Mouse (Mus musculus) layer of hippocampus, adult 8-10 months (tissue): ENCODE results near the gene Coro1c. TPM values are rescaled to one million over a fixed set of nuclear protein-coding genes. Genes with fewer than 3 reads are reported as not detected.

Experiments used
- DNase-seq, 2 experiments: peaks; one replicate each; pipeline ENCODE4 v3.0.0; 2022; ENCODE audit warnings: low spot score in 2 of 2
- total RNA-seq, 4 experiments: library from RNA; stranded (reverse); gene quantifications; 2 replicates each; pipeline ENCODE4 v1.2.4; 2022

Coro1c gene
- total RNA-seq, 4 experiments from 2014 or later: 89.3 to 106 (median 94.0) TPM

DNA sequence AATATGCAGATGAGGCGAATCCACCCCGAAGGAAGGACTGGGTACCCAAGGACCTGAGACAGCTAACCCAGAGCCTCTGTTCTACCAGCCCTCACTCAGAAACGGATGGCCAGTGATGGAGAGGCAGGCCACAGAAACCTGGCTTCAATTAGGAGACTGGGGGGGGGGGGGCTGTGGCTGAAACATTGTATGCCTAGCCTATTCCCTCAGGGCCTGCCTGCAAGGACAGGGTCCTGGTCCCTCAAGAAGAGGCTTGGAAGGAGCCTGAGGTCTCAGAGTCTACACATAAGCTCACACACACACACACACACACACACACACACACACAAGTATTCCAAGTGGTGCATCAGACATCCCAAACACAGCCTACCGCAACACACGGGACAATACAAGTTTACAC, 108.9 kb downstream of the Coro1c start:
- no peak for DNase-seq

- DNase-seq: no peak
Observed at GRCm38 (mm10) chr5:113798525-113798924, 110.0 kb downstream of the Coro1c start.

DNA sequence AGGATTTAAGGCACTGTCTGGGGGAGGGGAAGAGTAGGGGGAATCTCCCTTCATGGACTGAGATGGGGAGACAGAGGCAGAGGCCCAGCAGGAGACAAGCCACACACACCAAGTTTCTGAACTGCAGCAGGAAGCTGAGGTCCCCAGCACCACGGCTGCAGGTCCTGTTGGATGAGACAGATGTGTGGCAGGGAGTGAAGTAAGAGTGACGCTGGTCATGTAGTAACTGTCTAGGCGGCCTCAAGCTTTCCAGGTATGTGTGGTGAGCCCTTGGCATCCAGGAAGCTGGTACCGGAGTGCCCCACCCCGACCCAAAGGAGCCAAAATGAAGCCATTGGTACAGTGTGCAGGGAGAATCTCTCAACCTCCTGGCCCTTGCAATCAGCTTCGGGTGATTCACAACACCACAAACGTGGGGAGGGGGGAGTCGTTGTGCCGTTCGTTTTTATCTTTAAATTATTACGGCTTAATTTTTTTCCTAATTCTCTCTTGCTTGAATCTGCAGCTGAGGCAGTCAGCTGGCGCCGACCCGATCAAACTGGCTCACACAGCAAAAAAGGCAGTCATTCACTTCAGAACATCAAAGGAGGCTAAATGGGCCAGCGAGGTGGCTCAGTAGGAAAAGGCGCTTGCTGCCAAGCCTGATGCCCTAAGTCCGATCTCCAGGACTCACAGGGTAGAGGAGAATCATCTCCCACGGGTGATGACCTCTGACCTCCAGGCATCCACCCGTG, 111.2 kb downstream of the Coro1c start:
- no peak for DNase-seq

- DNase-seq: no peak
Observed at GRCm38 (mm10) chr5:113796401-113797148, 112.0 kb downstream of the Coro1c start.

Other genes starting within 250 kb of the Coro1c start
- not detected for gene 1700069L16Rik, start 184.0 kb downstream of the Coro1c start, total RNA-seq
- 10 to 100 TPM; 12.0 to 13.2 (median 12.7) TPM for gene Ficd, start 173.0 kb downstream of the Coro1c start, total RNA-seq
- 10 to 100 TPM; 43.7 to 57.8 (median 48.9) TPM for gene Sart3, start 136.2 kb downstream of the Coro1c start, total RNA-seq
- gene Iscu, start 136.0 kb downstream of the Coro1c start, total RNA-seq: 100 to 1,000 TPM; 117 to 135 (median 126) TPM
- gene Tmem119, start 108.2 kb downstream of the Coro1c start, total RNA-seq: 10 to 100 TPM; 22.0 to 40.1 (median 31.5) TPM
- 10 to 100 TPM; 27.3 to 84.9 (median 53.7) TPM for gene Selplg, start 76.1 kb downstream of the Coro1c start, total RNA-seq
- gene Ssh1, start 85.1 kb upstream of the Coro1c start, total RNA-seq: 10 to 100 TPM; 27.9 to 32.3 (median 29.3) TPM
- gene Dao, start 94.9 kb upstream of the Coro1c start, total RNA-seq: under 1 TPM in 1 of 4 experiments, not detected in 3; 0.31 TPM
- 10 to 100 TPM; 39.5 to 52.3 (median 45.2) TPM for gene Usp30, start 156.7 kb upstream of the Coro1c start, total RNA-seq
- gene Svop, start 182.8 kb upstream of the Coro1c start, total RNA-seq: 100 to 1,000 TPM; 146 to 171 (median 153) TPM
- gene Alkbh2, start 219.5 kb upstream of the Coro1c start, total RNA-seq: 1 to 10 TPM; 3.8 to 6.5 (median 5.5) TPM
- gene Ung, start 221.6 kb upstream of the Coro1c start, total RNA-seq: 1 to 10 TPM; 1.7 to 2.3 (median 1.9) TPM
- gene Acacb, start 237.8 kb upstream of the Coro1c start, total RNA-seq: 1 to 10 TPM; 6.1 to 7.4 (median 6.6) TPM